Mouse (Mus musculus): Measurements from ENCODE around the gene Aldh5a1. TPM values are rescaled to one million over a fixed set of nuclear protein-coding genes. Genes with fewer than 3 reads are reported as not detected.
"Not testable (repeated sequence)": the region's sequence is repeated elsewhere in the genome, so short reads cannot be mapped to it uniquely, and the experiment has no call there.

Gene Aldh5a1
- total RNA-seq (2021), result 10 to 100 TPM; 20.3 to 22.0 TPM
- long read RNA-seq, experiment 1, full-length matches to known transcripts, result 5 of 11 reads
- long read RNA-seq, experiment 1, partial matches to known transcripts, result 2 of 11 reads
- long read RNA-seq, experiment 1, other reads (novel, unspliced or antisense), result 4 of 11 reads
- long read RNA-seq, experiment 2, full-length matches to known transcripts, result 25 of 30 reads
- long read RNA-seq, experiment 2, partial matches to known transcripts, result 1 of 30 reads
- long read RNA-seq, experiment 2, other reads (novel, unspliced or antisense), result 4 of 30 reads

DNA sequence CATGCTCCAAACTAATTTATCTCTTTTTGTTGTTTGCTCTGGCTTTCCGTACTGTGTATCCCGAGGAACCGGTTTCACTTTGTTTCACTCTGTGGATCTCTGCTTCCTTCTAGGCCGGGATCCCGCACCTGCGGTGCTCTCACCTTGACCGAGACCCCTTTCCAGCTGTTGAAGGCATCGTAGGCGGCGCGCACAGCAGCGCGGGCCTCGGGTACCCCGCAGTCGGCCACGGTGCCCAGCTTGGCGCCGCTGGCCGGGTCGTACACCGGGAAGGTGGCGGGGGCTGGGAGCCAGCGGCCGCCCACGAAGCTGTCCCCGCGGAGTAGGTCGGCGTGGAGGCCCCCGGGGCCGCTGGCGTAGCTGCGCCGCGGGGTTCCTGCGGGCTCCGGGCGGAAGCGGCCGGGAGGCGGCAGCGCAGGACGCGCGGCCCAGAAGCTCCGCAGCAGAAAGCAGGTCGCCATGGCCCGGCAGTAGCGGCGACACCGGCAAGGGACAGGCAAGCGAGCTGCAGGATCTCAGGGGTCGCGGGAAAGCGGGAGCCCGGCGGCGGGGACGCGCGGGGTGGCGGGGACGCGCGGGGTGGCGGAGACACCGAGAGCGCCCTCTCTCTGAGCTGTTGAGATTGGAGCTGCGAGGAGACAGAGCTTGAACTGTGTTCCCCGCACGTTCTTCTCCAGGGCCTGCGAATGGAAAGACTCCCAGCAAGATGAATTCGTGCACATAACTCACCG lies at the start of gene Aldh5a1:
TSS of gene Aldh5a1 (minus strand) at position 554 of the 731 bp plus-strand sequence.
- DNase-seq (ENCODE audit: low spot score in 2 of 2), result peak; percentile 57 to 58

DNA sequence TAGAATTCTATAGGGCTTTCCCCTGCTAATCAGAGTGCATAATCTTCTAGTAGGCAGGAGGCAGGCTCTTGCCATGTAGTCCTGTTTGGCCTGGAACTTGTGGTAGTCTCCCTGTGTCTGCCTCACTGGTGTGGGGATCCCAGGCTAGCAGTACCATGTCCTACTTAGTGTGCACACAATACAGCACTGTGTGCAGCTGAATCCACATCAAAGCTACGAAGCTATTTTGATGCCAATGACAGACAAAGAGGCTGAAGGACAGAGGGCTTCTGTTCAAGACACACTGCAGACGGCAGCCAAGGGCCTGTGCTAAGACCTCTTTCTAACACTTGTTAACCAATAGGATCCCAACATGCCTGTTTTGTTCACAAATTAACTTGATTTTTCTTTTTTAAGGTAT lies 48.0 kb upstream of the Aldh5a1 start:
- DNase-seq (ENCODE audit: low spot score in 2 of 2), result no peak

DNA sequence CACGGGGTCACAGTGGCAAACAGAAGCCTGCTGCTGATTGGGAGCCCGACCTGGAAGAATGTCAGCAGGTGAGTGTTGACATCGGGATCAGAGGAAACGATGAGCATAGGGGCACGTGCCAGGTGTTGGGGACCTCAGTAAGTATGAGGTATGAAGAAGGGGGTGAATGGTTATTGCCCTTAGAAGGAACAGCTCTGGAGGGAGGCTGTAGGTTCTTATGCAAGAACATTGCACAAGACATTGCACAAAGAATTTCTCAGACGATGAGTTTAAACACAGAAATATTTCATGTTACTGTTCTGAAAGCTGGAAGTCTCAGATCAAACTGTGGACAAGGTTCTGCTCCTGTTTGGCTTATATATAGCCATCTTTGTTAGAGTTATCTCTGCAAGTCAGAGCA lies 43.6 kb upstream of the Aldh5a1 start:
- no peak for DNase-seq (ENCODE audit: low spot score in 2 of 2)

DNA sequence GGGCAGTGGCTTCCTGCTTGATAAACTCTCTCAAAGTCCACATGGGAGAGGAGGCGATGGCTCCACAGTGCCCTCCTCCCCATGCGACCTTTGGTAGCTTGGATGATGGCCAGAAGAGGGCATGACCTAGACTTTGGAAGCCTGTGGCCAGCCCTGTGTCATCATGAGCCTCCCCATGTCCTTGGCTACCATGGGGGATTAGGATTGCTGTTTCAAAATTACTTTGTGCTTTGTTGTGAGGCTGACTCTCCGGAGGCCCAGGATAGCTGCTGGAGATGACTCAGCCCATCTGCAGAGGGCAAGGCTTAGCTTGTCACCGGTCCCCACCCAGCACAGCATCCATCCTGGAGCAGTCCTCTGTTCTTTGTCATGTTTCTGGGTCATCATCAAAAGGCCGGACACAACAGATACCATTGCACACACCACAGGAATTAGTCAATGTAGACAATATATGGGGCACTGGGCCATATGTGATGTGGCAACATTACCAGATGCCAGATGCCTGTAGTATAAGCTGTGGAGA lies 40.4 kb upstream of the Aldh5a1 start:
- DNase-seq (ENCODE audit: low spot score in 2 of 2), result no peak

DNA sequence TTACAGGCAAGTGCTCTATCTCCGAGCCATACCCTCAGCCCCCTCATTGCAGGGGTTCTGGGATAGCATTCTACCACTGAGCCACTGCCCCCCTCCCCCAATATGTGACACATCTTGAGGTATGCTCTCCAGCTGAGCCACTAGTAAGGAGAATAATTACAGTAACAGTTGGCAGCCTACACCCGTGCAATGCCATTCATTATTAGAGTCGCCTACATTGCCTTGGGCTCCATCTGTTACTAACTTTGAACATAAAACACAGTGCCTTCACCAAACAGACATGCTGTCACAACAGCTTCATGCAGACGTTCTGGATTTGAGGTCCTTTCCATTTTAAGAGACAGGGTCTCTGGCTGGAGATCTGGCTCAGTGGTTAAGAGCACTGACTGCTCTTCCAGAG lies 38.9 kb upstream of the Aldh5a1 start:
- DNase-seq (ENCODE audit: low spot score in 2 of 2), result no peak

DNA sequence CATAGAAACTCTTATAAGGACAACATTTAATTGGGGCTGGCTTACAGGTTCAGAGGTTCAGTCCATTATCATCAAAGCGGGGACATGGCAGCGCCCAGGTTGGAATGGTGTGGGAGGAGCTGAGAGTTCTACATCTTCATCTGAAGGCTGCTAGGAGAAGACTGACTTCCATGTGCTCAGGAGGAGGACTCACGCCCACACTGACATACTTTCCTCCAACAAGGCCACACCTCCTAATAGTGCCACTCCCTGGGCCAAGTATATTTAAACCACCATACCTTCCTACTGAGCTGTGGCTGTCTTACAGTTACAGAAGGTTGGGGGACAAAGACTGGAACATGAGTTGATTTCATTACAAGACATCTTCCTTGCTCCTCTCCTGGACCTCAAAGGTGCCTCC lies 34.3 kb upstream of the Aldh5a1 start:
- not testable (repeated sequence) for DNase-seq (ENCODE audit: low spot score in 2 of 2)

DNA sequence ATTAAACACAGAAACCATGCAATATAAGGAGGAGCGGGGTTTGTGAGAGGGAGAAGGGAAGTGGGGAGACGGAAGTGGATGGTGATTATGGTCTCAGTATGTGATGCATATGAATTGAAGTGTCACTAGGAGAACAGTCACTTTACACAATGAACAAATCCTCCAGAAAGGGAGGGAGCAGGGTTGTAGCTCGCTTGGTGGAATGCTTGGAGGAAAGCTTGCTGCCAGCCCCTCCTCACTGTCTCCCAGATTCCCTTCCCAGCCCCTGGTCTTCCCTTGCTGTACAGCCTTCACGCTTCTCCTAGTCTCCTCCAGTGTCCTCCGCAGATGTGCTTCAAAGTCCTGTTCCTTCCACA lies 28.4 kb upstream of the Aldh5a1 start:
- DNase-seq (ENCODE audit: low spot score in 2 of 2), result no peak

DNA sequence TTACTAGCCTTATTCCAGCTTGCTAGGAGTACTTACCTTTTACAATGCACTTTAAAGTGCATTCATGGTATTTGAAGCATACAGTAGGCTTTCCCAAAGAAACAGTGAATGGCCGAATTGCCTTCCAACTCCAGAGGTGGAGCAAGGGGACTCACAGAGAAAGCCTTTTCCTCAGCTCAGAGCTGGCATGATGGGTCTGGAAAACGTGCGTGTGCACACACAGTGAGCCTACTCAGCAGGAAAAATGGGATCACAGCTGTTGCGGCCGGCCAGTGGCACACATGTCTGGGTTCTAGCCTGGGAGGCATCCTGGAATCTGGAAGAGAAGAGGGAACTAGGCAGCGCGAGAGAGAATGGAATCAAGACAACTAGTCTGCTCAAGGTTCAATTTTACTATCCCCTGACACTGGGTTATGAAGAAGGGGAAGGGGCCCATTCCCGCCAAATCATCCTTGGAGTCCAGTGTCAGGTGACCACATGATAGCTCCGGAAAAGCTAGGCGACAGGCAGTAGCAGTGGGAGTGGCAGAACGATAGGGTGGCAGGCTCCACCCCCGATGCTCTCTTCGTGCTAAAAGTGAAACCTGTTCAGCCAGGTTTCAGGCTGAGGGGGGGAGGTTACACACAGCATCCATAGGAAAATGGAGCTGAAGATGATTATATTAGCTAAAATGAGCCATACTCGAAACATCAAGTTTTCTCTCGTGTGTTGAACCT lies 27.8 kb upstream of the Aldh5a1 start:
- no peak for DNase-seq (ENCODE audit: low spot score in 2 of 2)

DNA sequence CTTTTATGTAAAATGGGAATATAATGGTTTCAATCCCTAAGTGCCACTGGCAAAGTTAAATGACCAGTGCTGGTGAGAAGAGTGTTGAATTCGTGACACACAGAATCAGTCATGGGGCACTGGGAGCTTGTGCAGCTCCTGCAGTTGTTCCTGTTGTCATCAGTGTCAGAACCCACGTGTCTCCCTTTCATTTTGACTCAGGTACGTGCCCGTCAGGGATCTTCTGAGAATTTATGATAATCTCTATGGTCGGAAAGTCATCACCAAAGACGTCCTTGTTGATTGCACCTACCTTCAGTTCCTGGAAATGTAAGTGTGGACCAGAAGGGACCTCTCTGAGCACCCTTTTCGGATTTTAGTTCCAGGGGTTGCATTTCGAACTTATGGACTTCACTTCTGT lies 24.7 kb upstream of the Aldh5a1 start:
- DNase-seq (ENCODE audit: low spot score in 2 of 2), result no peak

DNA sequence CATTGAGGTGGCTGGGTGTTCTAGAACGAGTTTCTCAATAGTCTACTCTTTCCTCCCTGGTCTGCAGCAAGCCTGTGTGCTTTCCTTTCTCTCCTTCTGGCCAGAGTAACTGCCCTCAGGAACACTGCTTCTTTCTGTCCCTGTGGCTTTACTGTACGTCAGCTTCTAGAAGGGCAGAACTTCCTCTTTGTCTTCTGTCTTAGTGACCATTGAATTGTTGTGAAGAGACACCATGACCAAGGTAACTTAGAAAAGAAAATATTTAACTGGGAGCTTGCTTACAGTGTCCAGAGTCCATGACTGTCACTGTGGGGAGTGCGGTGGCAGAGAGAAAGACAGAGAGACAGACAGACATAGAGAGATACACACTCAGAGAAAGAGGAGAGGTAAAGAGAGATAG lies 22.6 kb upstream of the Aldh5a1 start:
- DNase-seq (ENCODE audit: low spot score in 2 of 2), result no peak

DNA sequence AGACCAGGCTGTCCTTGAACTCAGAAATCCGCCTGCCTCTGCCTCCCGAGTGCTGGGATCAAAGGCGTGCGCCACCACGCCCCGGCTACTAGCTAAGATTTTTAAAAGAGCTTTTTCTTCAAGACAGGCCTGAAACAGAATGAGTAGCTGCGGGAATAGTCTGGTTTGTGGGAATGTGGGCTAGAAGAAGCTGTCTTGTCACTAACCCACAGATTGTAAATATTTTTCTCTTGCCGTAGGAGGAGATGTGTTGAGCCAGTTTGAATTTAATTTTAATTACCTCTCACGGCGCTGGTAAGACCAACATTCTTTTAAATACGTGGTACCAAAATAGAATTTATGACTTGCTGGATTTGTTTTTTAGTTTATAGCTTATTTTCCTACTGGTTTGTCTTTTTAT lies 21.2 kb upstream of the Aldh5a1 start:
- no peak for DNase-seq (ENCODE audit: low spot score in 2 of 2)

DNA sequence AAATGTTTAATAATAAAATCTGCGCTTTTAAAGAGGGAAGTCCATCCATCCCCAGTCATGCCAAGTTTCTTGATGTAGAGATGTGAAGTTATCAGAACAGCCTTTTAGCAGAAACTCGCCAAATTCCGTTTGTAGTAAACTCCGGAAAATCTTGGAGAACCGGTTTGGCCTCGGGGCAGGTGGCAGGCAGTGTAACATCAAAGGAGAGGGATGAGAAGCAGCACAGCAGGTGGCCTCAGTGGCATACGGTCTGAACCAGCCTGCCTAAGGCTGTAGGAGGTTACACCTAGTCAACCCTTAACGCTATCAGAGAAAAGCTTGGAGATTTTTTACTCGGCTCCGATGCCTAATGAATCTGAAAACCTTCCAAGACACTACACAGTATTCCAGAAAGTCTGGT lies 18.0 kb upstream of the Aldh5a1 start:
- DNase-seq (ENCODE audit: low spot score in 2 of 2), result no peak

DNA sequence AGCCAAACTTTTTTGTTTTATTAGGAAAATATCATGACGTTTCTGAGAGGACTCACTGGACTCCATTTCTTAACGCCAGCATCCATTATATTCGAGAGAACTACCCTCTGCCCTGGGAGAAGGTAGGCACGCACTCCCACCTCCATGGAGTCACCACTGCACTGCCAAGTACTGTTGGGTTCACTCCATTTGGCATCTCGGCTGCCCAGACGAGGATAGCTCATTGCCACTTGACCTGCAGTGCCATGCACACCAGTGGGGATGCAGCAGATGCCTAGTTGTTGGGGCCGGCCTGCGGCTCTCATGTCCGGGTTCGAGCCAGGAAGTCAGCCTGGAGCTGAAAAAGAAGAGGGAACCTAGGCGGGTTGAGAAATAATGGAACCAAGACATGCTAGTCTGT lies 17.6 kb upstream of the Aldh5a1 start:
- no peak for DNase-seq (ENCODE audit: low spot score in 2 of 2)

DNA sequence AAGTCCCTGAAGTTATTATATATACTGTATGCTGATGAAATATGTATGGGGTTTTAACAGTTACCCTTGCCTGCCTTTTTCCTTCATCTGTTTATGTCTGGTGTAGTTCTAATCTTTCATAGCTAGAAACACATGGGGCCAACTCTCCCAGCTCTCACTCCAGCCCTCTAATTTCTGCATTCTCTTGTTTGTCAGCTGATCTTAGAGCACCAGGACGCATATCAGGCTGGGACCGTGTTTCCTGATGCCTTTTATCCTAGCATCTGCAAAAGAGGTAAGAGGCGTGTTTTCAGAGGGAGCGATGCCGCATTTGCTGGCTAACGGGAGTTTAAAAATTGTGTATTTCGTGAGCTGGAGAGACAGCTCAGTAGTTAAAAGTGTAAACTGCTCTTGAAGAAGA lies 15.2 kb upstream of the Aldh5a1 start:
- DNase-seq (ENCODE audit: low spot score in 2 of 2), result no peak

DNA sequence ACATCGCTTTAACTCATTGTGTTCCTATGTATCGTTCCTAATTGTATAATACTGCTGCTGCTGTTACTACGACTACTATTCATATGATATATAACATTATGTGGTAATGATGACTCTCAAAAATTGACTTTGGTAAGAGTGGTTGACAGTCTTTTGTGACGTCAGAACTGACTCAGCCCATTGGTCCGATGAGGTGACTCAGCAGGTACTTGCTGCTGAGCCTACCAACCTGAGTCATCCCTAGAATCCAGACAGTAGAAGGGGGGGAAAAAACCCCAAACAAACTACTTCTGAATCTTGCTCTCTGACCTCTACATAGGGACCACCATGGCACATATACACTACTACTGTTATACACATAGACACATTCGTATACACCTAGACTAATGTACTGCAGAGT lies 11.4 kb upstream of the Aldh5a1 start:
- no peak for DNase-seq (ENCODE audit: low spot score in 2 of 2)

DNA sequence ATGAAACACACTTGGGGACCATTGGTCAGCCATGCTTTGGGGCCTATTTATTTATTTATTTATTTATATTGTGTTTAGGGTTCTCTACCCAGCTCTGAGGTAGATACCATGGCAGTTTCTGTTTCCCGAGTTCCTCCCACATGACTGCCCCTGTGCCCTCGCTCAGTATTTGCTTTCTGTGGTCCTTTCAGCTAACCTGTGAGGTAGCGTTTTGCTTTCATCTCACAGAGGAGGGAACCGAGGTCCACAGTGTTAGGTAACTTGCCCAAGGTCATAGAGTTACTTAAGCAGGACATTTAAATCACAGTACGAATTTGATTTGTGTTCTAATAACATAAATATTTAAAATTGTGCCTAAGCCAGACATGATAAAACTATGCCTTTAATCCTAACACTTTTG lies 9.7 kb upstream of the Aldh5a1 start:
- DNase-seq (ENCODE audit: low spot score in 2 of 2), result no peak

DNA sequence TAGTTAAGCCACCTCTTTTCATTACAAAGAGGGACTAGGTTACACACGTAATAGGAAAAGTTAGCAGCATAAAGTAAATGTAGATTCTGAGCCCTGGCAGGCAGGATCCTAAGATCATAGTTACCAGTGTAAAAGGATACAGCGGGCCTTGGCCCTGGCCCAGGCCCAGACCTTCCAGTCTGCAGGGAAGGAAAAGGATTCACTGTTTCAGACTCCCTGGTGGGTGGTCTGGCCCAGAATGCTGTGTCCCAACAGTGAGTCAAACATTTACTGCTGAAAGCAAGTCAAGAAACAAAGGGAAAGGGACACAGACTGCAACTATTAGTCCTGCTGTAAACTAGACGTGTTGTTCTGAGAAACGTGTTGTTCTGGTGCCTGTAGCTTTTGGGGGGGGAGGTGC lies 8.1 kb upstream of the Aldh5a1 start:
- no peak for DNase-seq (ENCODE audit: low spot score in 2 of 2)

DNA sequence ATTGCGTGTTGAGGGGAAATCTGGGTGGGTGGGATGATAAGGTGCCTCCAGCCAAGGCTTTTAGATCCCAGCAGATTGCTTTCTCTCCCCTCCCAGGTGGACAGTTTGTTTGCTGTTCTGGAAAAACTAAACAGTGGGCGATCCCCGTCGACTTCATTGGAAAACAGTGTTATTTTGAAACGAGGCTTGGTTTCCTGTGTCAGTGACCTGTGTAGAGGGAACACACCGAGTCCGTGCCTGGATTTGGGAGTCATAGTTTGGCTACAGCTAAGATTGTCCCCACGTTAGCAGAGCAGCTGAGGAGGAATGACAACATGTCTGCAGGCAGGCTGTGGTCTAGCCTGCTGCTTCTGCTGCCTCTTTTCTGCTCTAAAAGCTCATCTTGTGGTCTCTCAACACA lies 5.8 kb upstream of the Aldh5a1 start:
- no peak for DNase-seq (ENCODE audit: low spot score in 2 of 2)

DNA sequence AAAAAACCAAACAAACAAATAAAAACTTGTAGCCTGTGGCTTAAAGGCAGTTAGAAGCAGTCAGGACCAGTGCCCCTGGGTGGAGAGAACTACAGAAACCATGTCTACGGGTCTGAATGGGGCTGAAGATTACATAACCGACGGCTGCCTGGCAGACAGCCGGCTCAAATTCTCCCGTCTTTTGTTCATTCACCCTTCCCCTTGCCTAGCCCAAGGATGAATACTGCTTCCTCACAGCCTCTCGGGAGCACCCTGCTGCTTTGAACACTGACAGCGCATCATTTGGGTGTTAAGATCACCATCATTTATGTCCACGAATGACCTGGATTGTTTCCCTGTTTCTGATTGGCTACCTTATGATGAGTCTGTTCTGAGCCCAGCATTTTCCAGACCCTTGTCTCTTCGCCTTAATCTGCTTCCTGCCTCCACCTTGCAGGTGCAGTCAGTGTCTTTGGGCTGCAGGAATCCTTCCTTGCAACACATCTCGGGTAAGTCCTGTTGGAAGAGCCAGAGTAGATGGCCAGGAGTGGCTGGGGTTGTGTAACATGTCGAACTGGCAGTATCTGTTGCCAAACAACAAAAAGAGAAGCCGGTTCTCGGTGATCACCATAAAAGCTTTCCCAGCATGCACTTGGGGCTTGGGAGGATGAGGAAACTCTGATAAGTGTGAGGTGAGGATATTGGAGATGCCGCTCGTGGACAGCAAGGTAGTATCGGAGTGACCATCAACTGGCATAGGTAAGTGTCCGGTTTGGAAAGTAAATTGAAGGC lies 5.2 kb upstream of the Aldh5a1 start, which contains the start of gene Gpld1:
TSS of gene Gpld1 (plus strand) at position 641 of the 771 bp plus-strand sequence.
- DNase-seq (ENCODE audit: low spot score in 2 of 2), result no peak

DNA sequence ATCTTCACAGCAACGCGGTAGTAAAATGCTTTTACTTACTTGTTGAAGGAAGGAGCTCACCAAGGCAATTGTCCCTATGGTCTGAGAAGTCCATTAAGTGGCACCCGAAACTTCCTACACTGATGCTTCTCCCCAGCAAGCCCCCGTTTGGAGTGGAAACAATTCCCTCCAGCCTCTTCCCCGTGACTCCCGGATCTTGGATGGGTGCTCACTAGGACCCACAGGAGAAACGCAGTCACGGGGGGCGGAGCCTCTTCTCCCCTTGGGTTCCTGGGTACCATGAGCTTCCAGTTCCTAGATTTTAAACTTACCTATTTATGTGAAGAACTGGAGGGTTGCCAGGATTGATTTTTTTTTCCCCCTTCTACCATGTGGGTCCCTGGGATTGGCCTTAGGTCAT lies 2.0 kb upstream of the Aldh5a1 start:
- no peak for DNase-seq (ENCODE audit: low spot score in 2 of 2)

DNA sequence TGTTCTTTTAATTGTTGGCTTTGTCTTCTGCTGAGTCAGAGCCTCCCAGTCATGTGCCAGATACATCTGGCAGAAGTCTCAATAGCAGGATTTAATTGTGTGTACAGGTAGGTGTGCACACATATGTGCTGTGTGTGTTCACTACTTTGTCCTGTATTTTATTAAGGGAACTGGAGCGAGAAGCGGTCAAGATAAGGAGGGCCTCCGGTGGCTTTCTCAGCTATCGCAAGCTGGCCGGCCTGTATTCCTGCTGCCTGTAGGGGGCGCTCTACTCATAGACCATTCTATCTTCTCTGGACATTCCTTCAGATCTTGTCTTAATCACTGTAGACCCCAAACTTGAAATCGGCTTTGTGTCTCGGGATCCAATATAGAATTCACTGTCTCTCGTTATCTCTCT lies 1.2 kb upstream of the Aldh5a1 start:
- peak; percentile 30 to 43 for DNase-seq (ENCODE audit: low spot score in 2 of 2)

DNA sequence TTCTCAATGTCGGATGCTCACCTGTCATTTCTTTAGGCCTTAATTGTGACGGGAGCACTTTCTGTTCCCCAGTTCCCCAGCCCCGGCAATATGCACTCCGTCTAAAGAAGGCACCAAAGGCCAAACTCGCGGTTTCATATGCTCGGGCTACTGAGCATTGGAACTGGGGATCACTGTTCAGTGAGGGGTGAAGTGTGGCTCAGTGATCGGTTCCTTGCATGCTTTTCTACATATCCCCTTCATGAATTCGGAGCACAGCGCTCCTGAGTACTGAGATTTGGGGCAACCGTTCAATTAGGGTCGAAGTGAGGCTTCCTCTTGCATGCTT lies 342 bp upstream of the Aldh5a1 start:
- DNase-seq (ENCODE audit: low spot score in 2 of 2), result no peak
